Mouse (Mus musculus): ENCODE measurements around the gene Ms4a1.
"Not testable (repeated sequence)": the region's sequence is repeated elsewhere in the genome, so short reads cannot be mapped to it uniquely, and the experiment has no call there.

Gene Ms4a1

GRCm38 (mm10) chr19:11266052-11266845 is at the start of gene Ms4a1:
Ms4a1 (minus strand) TSS chr19:11266241.
- no peak for DNase-seq (ENCODE audit: low spot score in 2 of 2)

GRCm38 (mm10) chr19:11314354-11314753 is 48.3 kb upstream of the Ms4a1 start, which contains the start of gene Ms4a14:
Ms4a14 (minus strand) TSS chr19:11314454.
- no peak for DNase-seq (ENCODE audit: low spot score in 2 of 2)

- DNase-seq (ENCODE audit: low spot score in 2 of 2): no peak
Observed at GRCm38 (mm10) chr19:11308888-11309287, 42.8 kb upstream of the Ms4a1 start.

GRCm38 (mm10) chr19:11299529-11299928 is 33.5 kb upstream of the Ms4a1 start:
- not testable (repeated sequence) for DNase-seq (ENCODE audit: low spot score in 2 of 2)

- DNase-seq (ENCODE audit: low spot score in 2 of 2): no peak
Observed at GRCm38 (mm10) chr19:11298939-11299338, 32.9 kb upstream of the Ms4a1 start.

- DNase-seq (ENCODE audit: low spot score in 2 of 2): not testable (repeated sequence)
Observed at GRCm38 (mm10) chr19:11293616-11294015, 27.6 kb upstream of the Ms4a1 start.

- DNase-seq (ENCODE audit: low spot score in 2 of 2): peak in 1 of 2 experiments; percentile 5
Observed at GRCm38 (mm10) chr19:11292990-11293389, 26.9 kb upstream of the Ms4a1 start.

- no peak for DNase-seq (ENCODE audit: low spot score in 2 of 2)
Observed at GRCm38 (mm10) chr19:11283773-11284172, 17.7 kb upstream of the Ms4a1 start, which contains the start of gene Ms4a5. Ms4a5 (minus strand) TSS chr19:11283873.

- no peak for DNase-seq (ENCODE audit: low spot score in 2 of 2)
Observed at GRCm38 (mm10) chr19:11280223-11280622, 14.2 kb upstream of the Ms4a1 start.

GRCm38 (mm10) chr19:11276431-11276830 is 10.4 kb upstream of the Ms4a1 start:
- no peak for DNase-seq (ENCODE audit: low spot score in 2 of 2)

GRCm38 (mm10) chr19:11266956-11267355 is 915 bp upstream of the Ms4a1 start:
- no peak for DNase-seq (ENCODE audit: low spot score in 2 of 2)

- no peak for DNase-seq (ENCODE audit: low spot score in 2 of 2)
Observed at GRCm38 (mm10) chr19:11264602-11265185, 1.3 kb downstream of the Ms4a1 start.

GRCm38 (mm10) chr19:11263549-11263948 is 2.5 kb downstream of the Ms4a1 start:
- DNase-seq (ENCODE audit: low spot score in 2 of 2): no peak

- not testable (repeated sequence) for DNase-seq (ENCODE audit: low spot score in 2 of 2)
Observed at GRCm38 (mm10) chr19:11262932-11263331, 3.1 kb downstream of the Ms4a1 start.

- DNase-seq (ENCODE audit: low spot score in 2 of 2): no peak
Observed at GRCm38 (mm10) chr19:11261522-11261921, 4.5 kb downstream of the Ms4a1 start.

- DNase-seq (ENCODE audit: low spot score in 2 of 2): no peak
Observed at GRCm38 (mm10) chr19:11244230-11244629, 21.8 kb downstream of the Ms4a1 start.

GRCm38 (mm10) chr19:11242560-11242959 is 23.5 kb downstream of the Ms4a1 start:
- no peak for DNase-seq (ENCODE audit: low spot score in 2 of 2)

- no peak for DNase-seq (ENCODE audit: low spot score in 2 of 2)
Observed at GRCm38 (mm10) chr19:11235820-11236219, 30.2 kb downstream of the Ms4a1 start.

- no peak for DNase-seq (ENCODE audit: low spot score in 2 of 2)
Observed at GRCm38 (mm10) chr19:11234921-11235735, 30.9 kb downstream of the Ms4a1 start.

GRCm38 (mm10) chr19:11234244-11234643 is 31.8 kb downstream of the Ms4a1 start:
- no peak for DNase-seq (ENCODE audit: low spot score in 2 of 2)

- no peak for DNase-seq (ENCODE audit: low spot score in 2 of 2)
Observed at GRCm38 (mm10) chr19:11232348-11232747, 33.7 kb downstream of the Ms4a1 start, which contains the start of gene Ms4a12. Ms4a12 (minus strand) TSS chr19:11232448.

Measured in urinary bladder, adult 18-20 months (tissue).